Mouse (Mus musculus) adipocyte (in vitro differentiated cells): ENCODE results near the gene Pik3cb.
A peak's percentile ranks its signal among the peaks of the same experiment; 100 is the strongest.

ENCODE experiments used
- DNase-seq: peaks from one replicate; pipeline ENCODE4 v3.0.0-alpha.2; 2016; ENCODE audit warnings: low spot score

The Pik3cb gene

GRCm38 (mm10) chr9:99140063-99140882 is at the start of gene Pik3cb:
Gene Pik3cb, minus strand, starts transcription at chr9:99140621.
- DNase-seq, result peak; percentile 91

DNA sequence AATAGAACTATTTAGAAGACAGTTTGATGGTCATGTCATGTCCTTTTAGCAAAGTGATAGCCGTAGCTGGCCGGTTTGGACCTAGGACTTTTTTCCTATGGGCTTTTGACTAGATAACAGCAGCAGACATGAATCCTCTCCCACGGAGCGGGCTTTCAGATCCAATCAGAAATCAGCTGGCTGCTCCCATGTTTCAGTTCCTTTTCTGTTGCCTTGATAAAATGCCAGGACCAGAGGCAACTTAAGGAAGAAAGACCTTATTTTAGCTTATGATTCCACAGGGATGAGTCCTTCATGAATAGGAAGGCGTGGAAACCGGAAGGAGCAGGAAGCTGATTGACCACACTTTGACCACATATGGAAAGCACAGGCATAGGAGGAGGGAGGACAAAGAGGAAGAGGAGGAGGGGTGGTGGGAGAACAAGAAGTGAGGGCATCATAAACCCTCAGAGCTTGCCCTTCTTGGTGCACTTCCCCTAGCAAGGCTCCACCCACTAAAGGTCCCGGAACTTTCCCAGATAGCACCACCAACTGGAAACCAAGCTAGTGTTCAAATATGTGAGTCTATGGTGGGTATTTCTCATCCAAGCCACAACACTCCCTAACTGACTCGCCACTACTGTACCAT is 42.7 kb upstream of the Pik3cb start:
- DNase-seq, result no peak

GRCm38 (mm10) chr9:99182121-99182520 is 41.7 kb upstream of the Pik3cb start:
- no peak for DNase-seq

GRCm38 (mm10) chr9:99180272-99180671 is 39.9 kb upstream of the Pik3cb start:
- DNase-seq, result no peak

- DNase-seq, result no peak
Measured at GRCm38 (mm10) chr9:99178736-99179135, 38.3 kb upstream of the Pik3cb start.

GRCm38 (mm10) chr9:99175774-99176173 is 35.4 kb upstream of the Pik3cb start:
- DNase-seq, result no peak

DNA sequence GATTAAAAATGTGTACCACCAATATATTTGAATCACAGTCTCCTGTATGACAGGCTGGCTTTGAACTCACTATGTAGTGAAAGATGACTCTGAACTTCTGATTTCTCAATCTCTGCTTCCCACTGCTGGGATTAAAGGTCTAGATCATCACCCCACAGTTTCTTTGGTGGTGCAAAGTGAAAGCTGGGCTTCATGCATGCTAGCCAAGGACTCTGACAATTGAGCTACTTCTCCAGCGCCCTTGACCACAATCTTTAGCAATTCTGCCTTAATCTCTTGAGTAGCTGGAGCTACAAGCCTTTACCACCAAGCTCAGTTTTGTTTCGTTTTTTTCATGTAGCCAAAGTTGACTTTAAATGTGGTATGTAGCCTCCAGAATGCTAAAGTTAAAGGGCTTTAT is 32.4 kb upstream of the Pik3cb start:
- no peak for DNase-seq

DNA sequence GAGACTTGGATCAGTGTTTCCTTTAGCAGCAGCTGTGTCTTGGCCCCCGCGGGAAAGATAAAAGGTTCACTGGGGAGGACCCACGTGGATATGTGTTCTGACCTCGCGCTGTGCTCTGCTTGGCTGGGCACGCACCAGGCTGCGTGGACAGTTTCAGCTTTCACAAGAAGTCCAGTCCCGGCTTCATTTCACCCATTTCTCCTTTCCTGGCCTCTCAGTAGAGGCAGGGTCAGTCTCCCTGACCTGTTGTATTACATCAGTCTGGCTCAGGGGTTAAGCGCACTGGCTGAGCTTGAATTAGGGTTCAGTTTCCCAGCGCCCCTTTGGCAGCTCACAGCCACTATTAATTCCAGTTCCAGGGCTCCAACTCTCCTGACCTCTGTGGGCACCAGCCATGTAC is 30.8 kb upstream of the Pik3cb start:
- no peak for DNase-seq

- DNase-seq, result no peak
Measured at GRCm38 (mm10) chr9:99169029-99169428, 28.6 kb upstream of the Pik3cb start.

DNA sequence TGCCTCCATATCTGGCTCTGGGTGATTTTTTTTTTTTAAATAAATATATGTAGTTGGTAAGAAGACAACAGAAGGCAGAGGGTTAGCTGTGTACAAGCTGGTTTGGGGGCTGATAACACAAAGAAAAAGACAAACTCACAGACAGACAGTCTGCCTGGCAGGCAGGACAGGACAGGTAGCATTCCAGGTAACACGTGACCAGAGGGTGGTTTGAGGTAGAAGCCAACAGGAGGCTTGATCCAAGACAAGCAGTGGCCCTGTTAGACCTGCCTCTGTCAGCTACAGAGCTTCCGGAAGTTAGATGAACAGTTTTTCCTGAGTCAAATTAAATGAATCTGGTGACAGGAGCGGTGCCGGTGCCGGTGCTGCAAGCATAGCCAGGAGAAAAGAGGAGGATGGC is 26.5 kb upstream of the Pik3cb start:
- DNase-seq, result no peak

- no peak for DNase-seq
Measured at GRCm38 (mm10) chr9:99165956-99166355, 25.5 kb upstream of the Pik3cb start.

DNA sequence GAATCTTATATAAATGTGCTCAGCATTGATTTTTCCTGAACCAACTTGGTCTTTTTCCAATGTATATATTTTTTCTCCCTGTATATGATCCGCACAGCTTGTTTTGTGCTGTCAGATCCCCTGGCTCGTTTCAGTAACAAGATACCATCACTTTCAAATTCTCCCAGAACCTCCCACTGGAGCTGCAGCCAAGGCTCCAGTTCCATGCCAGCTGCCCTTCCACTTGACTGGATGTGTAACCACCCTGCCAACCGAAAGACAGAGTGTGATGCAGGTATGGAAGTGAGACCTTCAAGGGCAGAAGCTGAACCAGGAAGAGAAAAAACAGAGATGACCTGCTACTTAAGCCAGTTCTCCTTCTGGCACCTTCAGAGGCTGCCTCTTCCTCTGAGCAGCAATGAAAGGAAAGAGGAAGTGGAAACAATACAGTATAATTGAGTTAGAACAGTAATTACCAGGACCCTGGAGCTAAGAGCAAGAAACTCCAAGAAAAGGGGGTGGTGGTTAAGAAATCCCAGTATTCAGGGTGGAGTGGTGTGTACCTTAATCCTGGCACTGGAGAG is 24.3 kb upstream of the Pik3cb start:
- DNase-seq, result no peak

DNA sequence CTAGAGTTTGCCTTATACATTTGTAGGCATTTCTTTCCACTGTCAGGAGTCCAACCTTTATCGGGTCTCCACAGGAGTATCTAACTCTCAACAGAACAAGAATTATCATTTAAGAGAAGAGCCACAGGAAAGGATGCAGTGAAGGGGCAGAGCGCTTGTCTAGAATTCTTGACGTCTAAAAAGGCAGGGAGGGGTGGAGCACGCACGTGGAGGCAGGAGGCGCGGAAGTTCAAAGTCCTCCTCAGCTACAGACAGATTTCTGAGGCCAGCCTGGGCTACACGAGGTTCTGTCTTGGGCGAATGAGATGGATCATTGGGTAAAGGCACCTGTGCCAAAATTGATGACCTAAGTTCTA is 23.7 kb upstream of the Pik3cb start:
- DNase-seq, result no peak

DNA sequence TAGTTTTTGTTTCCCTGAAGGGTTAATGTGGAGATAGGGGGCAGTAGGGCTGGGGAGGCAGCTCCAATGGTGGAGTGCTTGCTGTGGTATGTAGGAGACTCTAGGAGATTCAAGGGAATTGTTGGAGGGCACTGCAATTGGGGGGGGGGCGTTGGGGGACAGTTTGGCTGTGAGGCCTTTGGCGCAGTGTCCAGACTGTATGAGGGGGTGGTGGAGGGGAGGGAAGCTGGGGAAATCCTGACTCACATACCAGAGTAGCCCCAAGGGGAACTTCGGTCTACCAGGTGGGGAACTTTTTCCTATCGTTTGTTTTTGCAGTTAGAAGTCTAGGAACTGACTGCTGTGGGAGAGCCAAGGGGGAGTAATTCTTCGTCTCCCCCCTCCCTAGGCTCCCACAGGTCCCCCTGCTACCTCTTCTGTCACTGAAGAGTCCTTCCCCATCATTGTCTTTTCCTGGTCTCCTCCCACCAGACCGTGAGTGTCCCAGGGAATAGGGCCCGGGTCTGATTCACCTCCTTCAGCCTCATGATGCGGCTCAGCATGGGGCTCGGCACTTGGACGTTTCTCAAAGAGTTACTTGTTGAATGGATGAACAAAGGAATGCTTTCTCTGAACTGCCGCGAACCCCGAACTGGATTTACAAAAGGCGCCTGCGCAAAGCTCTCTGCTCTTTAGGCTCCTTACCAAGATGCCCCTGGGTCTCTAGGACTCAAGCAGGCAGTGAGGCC is 23.2 kb upstream of the Pik3cb start:
- DNase-seq, result no peak

- DNase-seq, result no peak
Measured at GRCm38 (mm10) chr9:99162839-99163238, 22.4 kb upstream of the Pik3cb start.

GRCm38 (mm10) chr9:99160780-99161179 is 20.4 kb upstream of the Pik3cb start:
- no peak for DNase-seq

GRCm38 (mm10) chr9:99159932-99160331 is 19.5 kb upstream of the Pik3cb start:
- no peak for DNase-seq

GRCm38 (mm10) chr9:99158708-99159107 is 18.3 kb upstream of the Pik3cb start:
- DNase-seq, result no peak

DNA sequence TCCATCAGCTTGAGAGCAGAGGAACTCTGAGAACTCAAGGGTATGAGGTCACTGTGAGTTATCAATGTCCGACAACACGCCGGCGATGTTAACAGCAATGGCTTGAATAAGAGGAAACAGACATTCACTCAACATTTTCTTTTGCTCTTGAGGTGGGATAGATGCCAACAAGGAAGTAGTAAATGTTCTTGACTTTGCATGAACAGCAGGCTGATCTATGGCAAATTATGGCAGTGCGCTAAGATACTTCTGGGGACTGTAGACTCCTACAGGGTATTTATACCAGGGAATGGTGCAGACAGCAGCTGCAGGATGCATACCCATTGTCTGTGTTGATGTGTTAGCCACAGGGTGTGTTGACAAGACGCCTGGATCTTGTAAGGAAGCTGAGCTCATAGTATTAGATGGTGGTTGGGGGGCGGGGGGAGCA is 17.8 kb upstream of the Pik3cb start:
- DNase-seq, result no peak

GRCm38 (mm10) chr9:99153655-99154054 is 13.2 kb upstream of the Pik3cb start:
- no peak for DNase-seq

DNA sequence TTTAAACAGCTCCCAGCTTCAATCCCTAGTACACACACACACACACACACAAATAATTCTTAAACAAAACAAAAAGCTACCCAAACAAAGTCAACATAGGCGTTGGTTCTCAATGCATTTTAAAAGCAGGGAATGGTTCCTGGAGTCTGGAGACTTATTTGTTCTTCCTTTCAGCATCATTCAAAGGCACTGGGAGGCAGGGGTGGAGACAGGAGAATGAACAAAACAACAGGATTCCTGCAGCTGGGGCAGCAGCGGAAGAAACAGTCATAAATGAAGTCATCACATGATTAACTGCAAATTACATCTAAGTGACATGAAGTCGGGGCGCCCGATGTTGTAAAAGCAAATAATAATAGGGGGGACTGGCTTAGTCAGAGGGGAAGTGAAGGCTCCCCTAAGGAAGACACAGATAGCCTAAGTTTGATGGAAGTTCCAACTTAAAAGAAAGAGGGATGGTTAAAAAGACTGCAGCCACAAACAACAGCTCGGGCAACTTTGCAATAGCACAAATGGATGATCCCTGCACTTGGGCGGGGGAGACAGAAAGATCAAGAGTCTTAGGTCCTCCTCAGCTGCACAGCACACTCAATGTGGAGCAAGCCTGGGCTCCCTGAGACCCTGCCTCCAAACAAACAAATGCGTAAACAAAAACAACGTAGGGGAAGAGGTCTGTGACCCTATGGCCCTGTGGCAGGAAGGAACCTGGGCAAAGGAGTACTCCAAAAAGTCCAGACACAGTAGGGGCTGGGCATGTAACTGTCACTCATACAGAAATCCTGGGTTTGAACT is 12.5 kb upstream of the Pik3cb start:
- no peak for DNase-seq
